Comparison of ENCODE assay signal across 24 mouse cellular contexts in the genomic region with DNA sequence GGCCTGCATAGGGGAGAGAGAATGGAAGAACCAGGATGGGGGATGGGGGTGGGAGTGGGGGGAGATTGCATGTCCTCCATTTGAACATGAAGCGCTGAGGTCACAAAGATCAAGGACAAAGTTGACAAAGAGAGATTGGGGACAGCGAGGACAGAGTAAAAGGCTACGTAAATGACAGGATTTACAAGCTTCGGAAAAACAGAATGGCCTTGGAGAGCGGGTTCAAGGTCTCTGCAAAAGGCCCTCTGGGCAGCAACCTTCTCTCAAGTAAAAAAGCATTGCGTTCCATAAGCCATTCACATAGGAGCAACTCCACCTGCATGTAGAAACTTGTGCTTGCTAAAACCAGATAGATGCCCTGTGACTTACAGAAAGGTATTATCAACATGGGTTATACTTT.
A peak's percentile ranks its signal among the peaks of the same experiment; 100 is the strongest.
DNase-seq lines count a peak whose midpoint lies in the region; TF ChIP-seq lines count a peak whose summit lies in the region.
"Had no signal": no experiment of that assay in that cellular context is flagged by ENCODE, and none has a peak within 500 bp of the region (broad histone marks: within the 10 kb centered on the region; RNA-seq: fewer than 3 reads in every experiment).

No protein-coding gene starts in this region.

- WGBS in heart, adult 2 months, result 98% methylated on average over 6 of the region's 6 CpGs

- H3K27me3 ChIP-seq in heart, adult 2 months (ENCODE audit: control insufficient read depth, insufficient read depth, low read length), result no peaks in the 10 kb centered on the region
- H3K27me3 ChIP-seq: embryonic facial prominence, embryonic 12.5 days; embryonic facial prominence, embryonic 15.5 days; forebrain, embryonic 12.5 days; forebrain, embryonic 15.5 days; heart, embryonic 13.5 days had no signal

- H3K9ac ChIP-seq in heart, adult 2 months (ENCODE audit: low read depth, low read length), result no peak overlapping the region
- H3K9ac ChIP-seq: embryonic facial prominence, embryonic 12.5 days; embryonic facial prominence, embryonic 15.5 days; forebrain, embryonic 12.5 days; forebrain, embryonic 15.5 days; heart, embryonic 13.5 days; hindbrain, embryonic 14.5 days had no signal

- no peak for TF ChIP-seq CTCF in heart, adult 2 months (IDR thresholded peaks at IDR 0.05)

- DNase-seq in adrenal gland, adult (ENCODE audit: inconsistent age in 2 of 2, low spot score in 1 of 2), result peak; percentile 72 to 83
- DNase-seq in adrenal gland, postnatal 25 days, result no peak
- peak; percentile 40 for DNase-seq in heart, adult 11 months
- DNase-seq in heart, adult 2 months, result no peak
- DNase-seq in gonadal fat pad, adult 2 months (ENCODE audit: low read depth), result peak; percentile 26
- DNase-seq in frontal cortex, postnatal 10 days (ENCODE audit: low spot score in 2 of 2), result no peak
- no peak for DNase-seq in cerebellum, postnatal 14 days
- DNase-seq: cerebellum, adult 11-12 months; cerebellum, adult 9-10 months; cerebellum, postnatal 25 days; gastrocnemius, postnatal 10 days; gastrocnemius, postnatal 36 days; heart, adult 18-20 months; heart, postnatal 14 days; heart, postnatal 4 days; kidney, adult 8-10 months had no signal

- H3K79me2 ChIP-seq in heart, adult 2 months (replicated peaks; ENCODE audit: control insufficient read depth, insufficient read depth, low read length), result no peaks in the 10 kb centered on the region

- no peak overlapping the region for H3K4me3 ChIP-seq in heart, adult 2 months
- H3K4me3 ChIP-seq: embryonic facial prominence, embryonic 12.5 days; embryonic facial prominence, embryonic 15.5 days; forebrain, embryonic 12.5 days; forebrain, embryonic 15.5 days; heart, embryonic 10.5 days; heart, embryonic 13.5 days had no signal

- TF ChIP-seq EP300 in heart, adult 2 months (IDR thresholded peaks at IDR 0.05; ENCODE audit: insufficient read depth, low read depth, low read length), result no peak

- intact Hi-C loops in heart, adult 2 months (cut with DNase I), result no loop called here

- H3K36me3 ChIP-seq in heart, adult 2 months (ENCODE audit: control insufficient read depth, insufficient read depth, low read length), result no peaks in the 10 kb centered on the region
- H3K36me3 ChIP-seq: embryonic facial prominence, embryonic 12.5 days; embryonic facial prominence, embryonic 15.5 days; forebrain, embryonic 12.5 days; forebrain, embryonic 15.5 days; heart, embryonic 10.5 days; heart, embryonic 13.5 days had no signal

- H3K27ac ChIP-seq in heart, adult 2 months, result no peak overlapping the region
- H3K27ac ChIP-seq: embryonic facial prominence, embryonic 12.5 days; embryonic facial prominence, embryonic 15.5 days; forebrain, embryonic 12.5 days; forebrain, embryonic 15.5 days; heart, embryonic 10.5 days; heart, embryonic 13.5 days; hindbrain, embryonic 14.5 days; hindbrain, postnatal 0 days had no signal

- no peaks in the 10 kb centered on the region for H3K4me1 ChIP-seq in heart, adult 2 months (ENCODE audit: control insufficient read depth, insufficient read depth, low read length)
- H3K4me1 ChIP-seq: embryonic facial prominence, embryonic 12.5 days; embryonic facial prominence, embryonic 15.5 days; forebrain, embryonic 12.5 days; forebrain, embryonic 15.5 days; heart, embryonic 13.5 days had no signal

- no peak for TF ChIP-seq POLR2A in heart, adult 2 months (IDR thresholded peaks at IDR 0.05; ENCODE audit: insufficient read depth, low read depth, low read length)

Comparison
In these comparisons a context has a peak if more than half of its experiments do, and no peak if none do; other contexts are left out.
1. DNase-seq: peak in adrenal gland, adult (2 of 2), heart, adult 11 months (single experiment) and gonadal fat pad, adult 2 months (single experiment); none in adrenal gland, postnatal 25 days (single experiment), heart, adult 2 months (0 of 2), frontal cortex, postnatal 10 days (0 of 2) and cerebellum, postnatal 14 days (0 of 2).